In genomic region chr7:19179173-19179572, GRCm38 (mm10) we compare ENCODE assay signal across 8 mouse cellular contexts. TPM values are rescaled to one million over a fixed set of nuclear protein-coding genes. Genes with fewer than 3 reads are reported as not detected.
DNase-seq lines count a peak whose midpoint lies in the region; ATAC-seq lines count a peak whose summit lies in the region.

No protein-coding gene starts in this region.

- peak overlapping the region; percentile 52; the same call in 1 of the 2 replicates for H3K9ac ChIP-seq in embryonic facial prominence, embryonic 13.5 days
- no peak overlapping the region for H3K9ac ChIP-seq in heart, embryonic 15.5 days
- H3K9ac ChIP-seq in kidney, embryonic 16.5 days (replicated peaks; ENCODE audit: low read length): peak overlapping the region; percentile 32; the same call in 1 of the 2 replicates
- no peak overlapping the region for H3K9ac ChIP-seq in liver, embryonic 16.5 days (ENCODE audit: low read depth, low read length)
- H3K9ac ChIP-seq in stomach, embryonic 16.5 days (ENCODE audit: low read length): no peak overlapping the region

- H3K4me3 ChIP-seq in embryonic facial prominence, embryonic 13.5 days: peak overlapping the region; percentile 37
- H3K4me3 ChIP-seq in heart, embryonic 15.5 days: peak overlapping the region; percentile 31
- H3K4me3 ChIP-seq in kidney, embryonic 16.5 days (ENCODE audit: low read length): peak overlapping the region; percentile 29
- H3K4me3 ChIP-seq in liver, embryonic 16.5 days (ENCODE audit: low read depth, low read length): no peak overlapping the region
- peak overlapping the region; percentile 25 for H3K4me3 ChIP-seq in stomach, embryonic 16.5 days (replicated peaks; ENCODE audit: low read length)

- peaks cover 65% of the 10 kb centered on the region for H3K27me3 ChIP-seq in embryonic facial prominence, embryonic 13.5 days
- H3K27me3 ChIP-seq in heart, embryonic 15.5 days: peaks cover 53% of the 10 kb centered on the region
- peaks cover 57% of the 10 kb centered on the region for H3K27me3 ChIP-seq in kidney, embryonic 16.5 days (ENCODE audit: insufficient read depth, low read length)
- H3K27me3 ChIP-seq in liver, embryonic 16.5 days (ENCODE audit: control insufficient read depth, insufficient read depth, low read depth, low read length): peaks cover 58% of the 10 kb centered on the region
- H3K27me3 ChIP-seq in stomach, embryonic 16.5 days (ENCODE audit: control insufficient read depth, insufficient read depth, low read length): peaks cover 50% of the 10 kb centered on the region

- DNase-seq in A20 (ENCODE audit: low read depth, low spot score): peak; percentile 92
- peak; percentile 61 to 67 for DNase-seq in adrenal gland, adult 18-20 months (ENCODE audit: low spot score in 2 of 2)
- peak; percentile 71 for DNase-seq in neural tube, embryonic 10.5 days (ENCODE audit: extremely low spot score, low spot score)

- 0 out of 2 replicates have a peak, but pooled peaks cover 3% of the 10 kb centered on the region for H3K9me3 ChIP-seq in embryonic facial prominence, embryonic 13.5 days
- no peaks in the 10 kb centered on the region for H3K9me3 ChIP-seq in heart, embryonic 15.5 days (replicated peaks)
- H3K9me3 ChIP-seq in kidney, embryonic 16.5 days (ENCODE audit: low read length): peaks cover 8% of the 10 kb centered on the region
- H3K9me3 ChIP-seq in liver, embryonic 16.5 days (replicated peaks; ENCODE audit: control insufficient read depth, low read length): peaks cover 2% of the 10 kb centered on the region; the same call in 1 of the 2 replicates
- H3K9me3 ChIP-seq in stomach, embryonic 16.5 days (replicated peaks; ENCODE audit: control insufficient read depth, low read length): no peaks in the 10 kb centered on the region; the same call in 1 of the 2 replicates

- WGBS in embryonic facial prominence, embryonic 13.5 days: under 1% methylated on average over 32 of the region's 32 CpGs
- under 1% methylated on average over 31 of the region's 32 CpGs for WGBS in heart, embryonic 15.5 days
- under 1% methylated on average over 29 of the region's 32 CpGs for WGBS in kidney, embryonic 16.5 days
- under 1% methylated on average over 32 of the region's 32 CpGs for WGBS in liver, embryonic 16.5 days (ENCODE audit: insufficient replicate concordance)
- WGBS in stomach, embryonic 16.5 days: under 1% methylated on average over 31 of the region's 32 CpGs

- peak overlapping the region; percentile 59 for H3K4me2 ChIP-seq in embryonic facial prominence, embryonic 13.5 days
- peak overlapping the region; percentile 57 for H3K4me2 ChIP-seq in heart, embryonic 15.5 days
- peak overlapping the region; percentile 54 for H3K4me2 ChIP-seq in kidney, embryonic 16.5 days (replicated peaks; ENCODE audit: low read depth, low read length)
- H3K4me2 ChIP-seq in liver, embryonic 16.5 days (ENCODE audit: low read depth, low read length): peak overlapping the region; percentile 6; the same call in 1 of the 2 replicates
- H3K4me2 ChIP-seq in stomach, embryonic 16.5 days (ENCODE audit: low read depth, low read length): peak overlapping the region; percentile 43

- H3K4me1 ChIP-seq in embryonic facial prominence, embryonic 13.5 days: peaks cover 42% of the 10 kb centered on the region
- peaks cover 42% of the 10 kb centered on the region for H3K4me1 ChIP-seq in heart, embryonic 15.5 days (replicated peaks)
- peaks cover 35% of the 10 kb centered on the region for H3K4me1 ChIP-seq in kidney, embryonic 16.5 days (ENCODE audit: insufficient read depth, low read length)
- H3K4me1 ChIP-seq in liver, embryonic 16.5 days (ENCODE audit: control insufficient read depth, low read depth, low read length): peaks cover 30% of the 10 kb centered on the region
- H3K4me1 ChIP-seq in stomach, embryonic 16.5 days (ENCODE audit: control insufficient read depth, insufficient read depth, low read length): peaks cover 17% of the 10 kb centered on the region

- H3K36me3 ChIP-seq in embryonic facial prominence, embryonic 13.5 days: peaks cover 4% of the 10 kb centered on the region; the same call in 1 of the 2 replicates
- H3K36me3 ChIP-seq in heart, embryonic 15.5 days: no peaks in the 10 kb centered on the region
- no peaks in the 10 kb centered on the region for H3K36me3 ChIP-seq in kidney, embryonic 16.5 days (ENCODE audit: insufficient read depth, low read length)
- no peaks in the 10 kb centered on the region for H3K36me3 ChIP-seq in liver, embryonic 16.5 days (ENCODE audit: control insufficient read depth, insufficient read depth)
- H3K36me3 ChIP-seq in stomach, embryonic 16.5 days (ENCODE audit: control insufficient read depth, insufficient read depth, low read length): no peaks in the 10 kb centered on the region

- ATAC-seq in embryonic facial prominence, embryonic 13.5 days (ENCODE audit: insufficient number of reproducible peaks, insufficient read depth, low FRiP score, low TSS enrichment, low read depth): no peak
- ATAC-seq in heart, embryonic 15.5 days (replicated peaks; ENCODE audit: insufficient number of reproducible peaks, insufficient read depth, low FRiP score, low read depth): peak; percentile 17; the same call in 1 of the 2 replicates
- ATAC-seq in kidney, embryonic 16.5 days (ENCODE audit: low FRiP score, low TSS enrichment): peak; percentile 3; the same call in 1 of the 2 replicates
- ATAC-seq in liver, embryonic 16.5 days (ENCODE audit: low read depth): no peak; the same call in 1 of the 2 replicates
- ATAC-seq in stomach, embryonic 16.5 days (ENCODE audit: insufficient read depth, low FRiP score): no peak

- no peak overlapping the region for H3K27ac ChIP-seq in embryonic facial prominence, embryonic 13.5 days
- H3K27ac ChIP-seq in heart, embryonic 15.5 days: no peak overlapping the region
- no peak overlapping the region for H3K27ac ChIP-seq in kidney, embryonic 16.5 days (ENCODE audit: low read length)
- no peak overlapping the region for H3K27ac ChIP-seq in liver, embryonic 16.5 days (ENCODE audit: low read length)
- H3K27ac ChIP-seq in stomach, embryonic 16.5 days (ENCODE audit: low read length): no peak overlapping the region

RNA-seq across cellular contexts. Expression of gene Eml2, which starts 3.0 kb away (rescaled TPM):
- 10 to 100 TPM; 33.9 to 43.9 TPM for total RNA-seq in adrenal gland, adult 18-20 months (2021)
- 5.1 and 7.2 TPM in 2 replicates for polyA plus RNA-seq in embryonic facial prominence, embryonic 13.5 days (2015; fragmentation: Nextera tagmentation; extraction: Ambion mirVana)
- polyA plus RNA-seq in heart, embryonic 15.5 days (2015; fragmentation: Nextera tagmentation; extraction: Ambion mirVana): 18.9 and 21.0 TPM in 2 replicates
- 12.0 and 14.5 TPM in 2 replicates for polyA plus RNA-seq in kidney, embryonic 16.5 days (2015; fragmentation: Nextera tagmentation; extraction: Ambion mirVana)
- 4.0 and 5.0 TPM in 2 replicates for polyA plus RNA-seq in liver, embryonic 16.5 days (2015; fragmentation: Nextera tagmentation; extraction: Ambion mirVana)
- polyA plus RNA-seq in stomach, embryonic 16.5 days (2015; fragmentation: Nextera tagmentation; extraction: Ambion mirVana): 10.9 and 11.4 TPM in 2 replicates

RNA-seq across cellular contexts. Expression of gene Gipr, which starts 13.2 kb away (rescaled TPM):
- total RNA-seq in adrenal gland, adult 18-20 months (2021): under 1 TPM; 0.60 to 0.70 TPM
- 0.37 and 0.56 TPM in 2 replicates for polyA plus RNA-seq in embryonic facial prominence, embryonic 13.5 days (2015; fragmentation: Nextera tagmentation; extraction: Ambion mirVana)
- polyA plus RNA-seq in heart, embryonic 15.5 days (2015; fragmentation: Nextera tagmentation; extraction: Ambion mirVana): 73.8 and 73.9 TPM in 2 replicates
- polyA plus RNA-seq in kidney, embryonic 16.5 days (2015; fragmentation: Nextera tagmentation; extraction: Ambion mirVana): 0.37 and 0.60 TPM in 2 replicates
- polyA plus RNA-seq in liver, embryonic 16.5 days (2015; fragmentation: Nextera tagmentation; extraction: Ambion mirVana): 0.99 and 2.1 TPM in 2 replicates
- 1.6 and 2.4 TPM in 2 replicates for polyA plus RNA-seq in stomach, embryonic 16.5 days (2015; fragmentation: Nextera tagmentation; extraction: Ambion mirVana)

RNA-seq across cellular contexts. Expression of gene Snrpd2, which starts 29.7 kb away (rescaled TPM):
- total RNA-seq in adrenal gland, adult 18-20 months (2021): 10 to 100 TPM; 81.7 to 89.5 TPM
- 137 and 167 TPM in 2 replicates for polyA plus RNA-seq in embryonic facial prominence, embryonic 13.5 days (2015; fragmentation: Nextera tagmentation; extraction: Ambion mirVana)
- polyA plus RNA-seq in heart, embryonic 15.5 days (2015; fragmentation: Nextera tagmentation; extraction: Ambion mirVana): 93.2 and 96.6 TPM in 2 replicates
- polyA plus RNA-seq in kidney, embryonic 16.5 days (2015; fragmentation: Nextera tagmentation; extraction: Ambion mirVana): 137 and 141 TPM in 2 replicates
- polyA plus RNA-seq in liver, embryonic 16.5 days (2015; fragmentation: Nextera tagmentation; extraction: Ambion mirVana): 47.9 and 54.4 TPM in 2 replicates
- 123 and 136 TPM in 2 replicates for polyA plus RNA-seq in stomach, embryonic 16.5 days (2015; fragmentation: Nextera tagmentation; extraction: Ambion mirVana)

RNA-seq across cellular contexts. Expression of gene Qpctl, which starts 30.1 kb away (rescaled TPM):
- total RNA-seq in adrenal gland, adult 18-20 months (2021): 10 to 100 TPM; 13.6 to 14.6 TPM
- 15.2 and 16.2 TPM in 2 replicates for polyA plus RNA-seq in embryonic facial prominence, embryonic 13.5 days (2015; fragmentation: Nextera tagmentation; extraction: Ambion mirVana)
- polyA plus RNA-seq in heart, embryonic 15.5 days (2015; fragmentation: Nextera tagmentation; extraction: Ambion mirVana): 8.8 and 10.0 TPM in 2 replicates
- 15.1 and 16.1 TPM in 2 replicates for polyA plus RNA-seq in kidney, embryonic 16.5 days (2015; fragmentation: Nextera tagmentation; extraction: Ambion mirVana)
- polyA plus RNA-seq in liver, embryonic 16.5 days (2015; fragmentation: Nextera tagmentation; extraction: Ambion mirVana): 3.9 and 4.0 TPM in 2 replicates
- 14.1 and 14.8 TPM in 2 replicates for polyA plus RNA-seq in stomach, embryonic 16.5 days (2015; fragmentation: Nextera tagmentation; extraction: Ambion mirVana)

RNA-seq across cellular contexts. Expression of gene Gpr4, which starts 33.2 kb away (rescaled TPM):
- 10 to 100 TPM in 1 of 2 experiments, 1 to 10 TPM in 1; 7.7 to 17.3 TPM for total RNA-seq in adrenal gland, adult 18-20 months (2021)
- polyA plus RNA-seq in embryonic facial prominence, embryonic 13.5 days (2015; fragmentation: Nextera tagmentation; extraction: Ambion mirVana): 1.6 and 1.9 TPM in 2 replicates
- polyA plus RNA-seq in heart, embryonic 15.5 days (2015; fragmentation: Nextera tagmentation; extraction: Ambion mirVana): 2.1 and 2.2 TPM in 2 replicates
- 4.0 and 4.3 TPM in 2 replicates for polyA plus RNA-seq in kidney, embryonic 16.5 days (2015; fragmentation: Nextera tagmentation; extraction: Ambion mirVana)
- 0.49 and 0.60 TPM in 2 replicates for polyA plus RNA-seq in liver, embryonic 16.5 days (2015; fragmentation: Nextera tagmentation; extraction: Ambion mirVana)
- polyA plus RNA-seq in stomach, embryonic 16.5 days (2015; fragmentation: Nextera tagmentation; extraction: Ambion mirVana): 1.4 and 1.7 TPM in 2 replicates

Comparison
In these comparisons a context has a peak if more than half of its experiments do, and no peak if none do; other contexts are left out.
1. ATAC-seq: peak in heart, embryonic 15.5 days (single experiment) and kidney, embryonic 16.5 days (single experiment); none in embryonic facial prominence, embryonic 13.5 days (single experiment), liver, embryonic 16.5 days (single experiment) and stomach, embryonic 16.5 days (single experiment).
2. H3K4me2 ChIP-seq: peak in every context shown above with its lines; median percentile 59 in embryonic facial prominence, embryonic 13.5 days; 57 in heart, embryonic 15.5 days; 54 in kidney, embryonic 16.5 days; 43 in stomach, embryonic 16.5 days; 6 in liver, embryonic 16.5 days.
3. H3K9ac ChIP-seq: peak in embryonic facial prominence, embryonic 13.5 days (single experiment) and kidney, embryonic 16.5 days (single experiment); none in heart, embryonic 15.5 days (single experiment), liver, embryonic 16.5 days (single experiment) and stomach, embryonic 16.5 days (single experiment).
4. RNA of gene Gipr, which starts 13.2 kb away (polyA plus RNA-seq): 73.8 to 73.9 TPM in heart, embryonic 15.5 days; 1.6 to 2.4 TPM in stomach, embryonic 16.5 days, 0.99 to 2.1 TPM in liver, embryonic 16.5 days, 0.37 to 0.60 TPM in kidney, embryonic 16.5 days and 0.37 to 0.56 TPM in embryonic facial prominence, embryonic 13.5 days; every median in the first group is over 10 times any median in the second.
5. Peak in every context shown above with its lines, with median percentiles within 50 percentile points of each other: DNase-seq.